Mouse (Mus musculus): Measurements from ENCODE around the gene Kcna6.

The Kcna6 gene

DNA sequence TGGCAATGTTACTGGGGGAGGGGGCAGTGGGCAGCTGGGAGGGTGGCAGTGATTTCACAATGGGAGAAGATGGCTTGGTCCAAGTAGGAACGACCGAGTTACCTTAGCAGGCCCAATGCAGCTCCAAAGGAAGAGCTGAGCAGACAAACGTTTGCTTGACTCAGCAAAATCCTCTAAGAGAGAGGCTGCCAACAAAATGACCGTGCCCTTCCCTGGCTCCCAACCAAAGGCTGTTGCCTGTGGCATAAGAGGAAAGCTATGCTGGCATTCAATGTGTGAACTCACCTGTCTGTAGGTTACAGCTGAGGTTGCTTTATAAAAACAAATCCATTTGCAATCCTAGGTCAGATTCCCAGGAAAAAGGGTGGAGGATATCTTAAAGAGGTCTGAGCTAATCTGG lies 3.5 kb downstream of the Kcna6 start:
- no peak for DNase-seq (ENCODE audit: low read depth, low spot score)

DNA sequence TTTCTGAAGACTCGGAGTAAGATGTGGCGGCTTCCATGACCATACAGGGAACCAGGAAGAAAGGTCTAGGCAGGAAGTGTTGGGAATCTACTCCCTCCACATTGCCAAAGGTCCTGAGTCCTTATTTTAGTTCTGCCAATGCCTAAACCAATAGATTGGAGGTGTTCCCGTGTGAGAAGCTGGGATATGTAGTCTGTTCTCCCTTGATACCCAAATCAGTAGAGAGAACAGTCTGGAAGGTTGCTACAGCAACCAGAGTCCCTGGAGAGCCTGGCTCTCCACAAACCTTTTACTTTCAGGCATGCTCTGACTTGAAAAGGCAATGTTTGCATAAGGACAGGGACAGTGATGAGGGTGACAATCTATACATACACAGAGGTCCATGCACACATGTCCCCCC lies 4.7 kb downstream of the Kcna6 start:
- DNase-seq (ENCODE audit: low read depth, low spot score), result no peak

DNA sequence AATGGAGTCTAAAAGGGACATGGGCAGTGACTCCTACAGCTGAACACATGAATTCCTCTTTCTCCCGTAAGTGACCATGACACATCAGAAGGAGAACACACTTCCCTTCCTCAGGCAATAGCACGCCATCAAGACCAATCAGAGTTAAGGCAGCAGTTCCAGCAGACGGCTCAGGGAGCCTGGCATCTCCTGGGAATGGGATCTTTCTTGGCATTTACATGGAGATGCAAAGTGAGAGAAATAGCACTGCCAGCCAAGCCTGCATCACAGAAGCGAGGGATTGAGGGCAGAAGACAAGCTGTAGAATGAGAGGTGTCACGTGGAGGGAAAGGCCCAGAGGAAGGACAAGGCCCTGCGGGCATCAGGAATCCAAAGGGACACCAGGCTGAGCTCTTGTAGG lies 7.8 kb downstream of the Kcna6 start:
- DNase-seq (ENCODE audit: low read depth, low spot score), result no peak

GRCm38 (mm10) chr6:126728803-126729202 lies 11.7 kb downstream of the Kcna6 start:
- no peak for DNase-seq (ENCODE audit: low read depth, low spot score)

GRCm38 (mm10) chr6:126718423-126719087 lies 21.9 kb downstream of the Kcna6 start:
- DNase-seq (ENCODE audit: low read depth, low spot score), result no peak

DNA sequence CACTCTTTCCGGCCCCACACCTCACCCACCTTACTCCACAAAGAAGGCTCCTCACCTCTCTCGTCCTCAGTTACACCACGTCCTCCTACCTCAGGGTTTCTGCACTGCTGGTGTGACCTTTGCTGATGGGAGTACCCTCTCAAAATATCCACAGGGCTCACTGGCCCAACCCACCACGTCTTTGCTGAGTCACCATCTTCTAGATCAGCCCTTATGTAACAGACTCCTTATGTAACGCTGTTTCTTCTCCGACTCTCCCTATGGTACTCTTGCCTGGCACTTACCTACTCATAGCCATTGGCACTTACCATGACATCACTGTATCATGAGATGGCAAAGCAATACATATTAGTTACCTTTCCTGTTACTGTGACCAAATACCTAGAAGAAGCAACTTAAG lies 27.9 kb downstream of the Kcna6 start:
- no peak for DNase-seq (ENCODE audit: low read depth, low spot score)

DNA sequence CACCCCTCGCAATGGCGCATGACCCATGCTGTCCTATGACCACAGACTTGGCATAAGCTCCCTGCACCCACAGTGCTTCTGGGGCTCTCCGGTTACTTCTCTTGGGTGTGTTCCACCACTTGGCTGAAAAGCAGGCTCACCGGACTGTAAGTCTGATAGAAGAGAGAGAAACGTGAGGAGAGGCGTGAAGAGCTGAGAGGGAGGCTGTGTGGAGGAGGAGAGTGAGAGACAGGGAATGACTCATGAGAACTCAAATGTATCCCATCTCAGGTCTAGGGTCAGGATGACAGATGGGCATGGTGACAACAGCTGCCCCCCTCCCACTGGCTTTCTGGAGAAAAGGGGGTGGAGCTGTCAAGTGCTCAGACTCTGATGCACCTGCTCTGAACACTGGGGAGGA lies 34.5 kb downstream of the Kcna6 start:
- DNase-seq (ENCODE audit: low read depth, low spot score), result no peak

DNA sequence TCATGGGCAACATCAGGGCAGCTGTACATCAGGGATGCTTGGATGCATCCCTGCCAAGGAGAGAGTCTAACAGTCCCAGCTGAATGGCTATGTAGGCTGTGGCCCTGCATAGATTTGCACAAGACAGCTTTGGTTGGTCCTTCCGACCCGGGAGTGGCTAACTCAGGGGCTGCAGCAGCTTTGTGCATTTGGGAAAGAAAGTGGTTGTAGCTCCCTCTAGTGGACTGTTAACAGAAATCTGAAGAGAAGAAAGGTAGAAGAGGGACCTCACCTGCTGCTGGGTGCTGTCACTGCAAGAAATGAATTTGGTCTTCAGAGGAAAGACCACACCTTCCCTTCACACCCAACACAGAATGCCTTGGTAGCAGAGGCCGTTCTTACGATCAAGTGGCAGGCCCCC lies 36.0 kb downstream of the Kcna6 start:
- DNase-seq (ENCODE audit: low read depth, low spot score), result peak; percentile 80

GRCm38 (mm10) chr6:126702116-126702515 lies 38.4 kb downstream of the Kcna6 start:
- DNase-seq (ENCODE audit: low read depth, low spot score), result peak; percentile 89

- DNase-seq (ENCODE audit: low read depth, low spot score), result no peak
Observed at GRCm38 (mm10) chr6:126701196-126701595, 39.3 kb downstream of the Kcna6 start.

DNA sequence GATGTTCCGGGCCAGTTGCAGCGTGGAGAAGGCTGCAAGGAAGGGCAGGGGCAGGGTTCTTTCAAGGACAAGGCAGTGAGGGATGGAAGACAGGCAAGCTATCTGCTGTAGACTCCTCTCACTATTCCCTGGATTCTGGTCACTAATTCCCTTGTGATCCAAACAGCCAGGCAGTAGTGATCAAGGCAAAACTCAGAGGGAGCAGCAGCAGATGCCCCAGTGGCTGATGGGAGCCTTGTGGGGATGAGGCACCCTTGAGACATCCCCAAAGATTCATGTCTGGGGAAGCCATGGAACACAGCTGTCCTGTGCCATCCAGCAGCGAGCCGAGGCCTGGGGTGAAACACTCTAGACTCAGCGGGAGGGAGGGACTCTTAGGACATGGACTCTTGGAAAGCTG lies 40.5 kb downstream of the Kcna6 start:
- DNase-seq (ENCODE audit: low read depth, low spot score), result no peak

- DNase-seq (ENCODE audit: low read depth, low spot score), result no peak
Observed at GRCm38 (mm10) chr6:126687120-126687519, 53.4 kb downstream of the Kcna6 start.

- DNase-seq (ENCODE audit: low read depth, low spot score), result no peak
Observed at GRCm38 (mm10) chr6:126685135-126685534, 55.3 kb downstream of the Kcna6 start.

DNA sequence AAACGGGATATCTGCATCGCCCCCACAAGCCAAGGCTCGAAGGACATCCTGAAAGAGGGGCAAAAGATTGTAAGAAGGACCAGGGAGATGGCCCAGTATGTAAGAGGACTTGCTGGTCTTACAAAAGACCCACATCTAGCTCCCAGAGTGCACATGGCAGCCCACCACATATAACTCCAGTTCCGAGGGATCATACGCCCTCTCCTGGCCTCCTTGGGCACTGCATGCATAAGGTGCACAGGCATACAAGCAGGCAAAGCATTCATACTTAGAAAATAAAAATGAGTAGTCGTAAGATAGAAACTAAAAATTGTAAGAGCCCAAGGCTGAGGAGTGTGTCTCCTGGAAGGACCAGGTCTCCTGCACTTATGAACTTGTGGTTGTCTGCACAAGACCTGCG lies 61.5 kb downstream of the Kcna6 start:
- DNase-seq (ENCODE audit: low read depth, low spot score), result peak; percentile 35

DNA sequence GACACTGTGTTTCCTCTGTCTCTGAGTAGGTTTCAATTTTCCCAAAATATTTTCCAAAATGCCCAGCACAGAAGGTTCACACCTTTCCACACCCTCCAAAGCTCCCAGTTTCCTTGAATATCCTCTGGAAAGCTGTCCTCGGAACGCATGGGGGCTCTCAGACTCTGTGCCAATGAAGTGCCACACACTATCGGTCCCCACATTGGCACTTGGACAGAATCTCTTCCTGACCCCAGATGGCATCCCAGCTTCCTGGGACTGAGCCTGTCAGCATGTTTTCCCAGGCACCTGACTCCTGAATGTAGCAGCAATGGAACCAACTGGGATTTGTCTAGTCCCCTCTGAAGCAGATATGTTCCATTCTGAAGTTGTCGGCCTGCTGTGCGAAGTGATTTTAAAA lies 73.5 kb downstream of the Kcna6 start:
- no peak for DNase-seq (ENCODE audit: low read depth, low spot score)

DNA sequence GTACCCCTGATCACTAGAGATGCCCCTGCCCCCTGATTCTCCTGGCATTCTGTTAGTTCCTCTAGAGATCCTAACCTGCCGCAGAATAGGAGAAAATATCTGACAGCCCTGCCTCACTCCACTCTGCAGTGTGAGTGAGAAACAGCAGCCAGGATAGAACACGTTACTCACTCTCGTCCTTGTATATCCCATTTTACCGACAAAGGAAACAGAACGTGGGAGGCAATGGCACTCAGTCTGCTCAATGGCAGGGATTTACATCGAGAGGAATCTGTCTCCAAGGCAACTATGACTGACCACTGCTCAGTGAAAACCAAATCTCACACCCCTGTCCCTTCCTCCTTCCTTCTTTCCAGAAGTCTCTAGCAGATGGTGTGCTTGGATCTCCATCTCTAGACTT lies 74.4 kb downstream of the Kcna6 start:
- DNase-seq (ENCODE audit: low read depth, low spot score), result no peak

- no peak for DNase-seq (ENCODE audit: low read depth, low spot score)
Observed at GRCm38 (mm10) chr6:126664569-126664968, 75.9 kb downstream of the Kcna6 start.

All from ZHBTc4 (cell line).